Mouse (Mus musculus): ENCODE results near the gene Cma2.
"Not testable (repeated sequence)": the region's sequence is repeated elsewhere in the genome, so short reads cannot be mapped to it uniquely, and the experiment has no call there.

Cma2 gene

GRCm38 (mm10) chr14:55950346-55951030, at the start of gene Cma2:
TSS of gene Cma2 (plus strand) at chr14:55950980.
- DNase-seq (ENCODE audit: low spot score in 2 of 2), result no peak

- DNase-seq (ENCODE audit: low spot score in 2 of 2), result no peak
These were observed 45.3 kb upstream of the Cma2 start for GRCm38 (mm10) chr14:55905518-55905917.

DNA sequence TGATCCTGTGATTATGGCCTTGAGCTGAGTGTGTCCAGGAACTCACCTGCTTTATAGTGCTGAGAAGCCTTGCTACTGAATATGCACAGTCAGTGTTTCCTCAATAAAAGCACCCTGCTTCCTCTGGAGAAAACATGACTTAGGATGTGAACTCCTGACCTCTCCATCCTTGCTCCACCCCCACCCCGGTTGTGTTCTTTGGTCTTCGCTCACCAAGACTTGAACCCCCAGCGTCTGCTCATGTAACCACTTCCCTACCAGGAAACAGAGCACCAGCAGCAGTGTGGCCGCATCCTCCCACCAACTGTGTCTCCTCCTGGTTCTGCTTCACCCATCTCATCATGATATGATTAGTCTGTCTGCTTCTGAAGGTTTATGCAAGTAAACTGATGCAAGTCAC, 37.4 kb upstream of the Cma2 start:
- DNase-seq (ENCODE audit: low spot score in 2 of 2), result no peak

DNA sequence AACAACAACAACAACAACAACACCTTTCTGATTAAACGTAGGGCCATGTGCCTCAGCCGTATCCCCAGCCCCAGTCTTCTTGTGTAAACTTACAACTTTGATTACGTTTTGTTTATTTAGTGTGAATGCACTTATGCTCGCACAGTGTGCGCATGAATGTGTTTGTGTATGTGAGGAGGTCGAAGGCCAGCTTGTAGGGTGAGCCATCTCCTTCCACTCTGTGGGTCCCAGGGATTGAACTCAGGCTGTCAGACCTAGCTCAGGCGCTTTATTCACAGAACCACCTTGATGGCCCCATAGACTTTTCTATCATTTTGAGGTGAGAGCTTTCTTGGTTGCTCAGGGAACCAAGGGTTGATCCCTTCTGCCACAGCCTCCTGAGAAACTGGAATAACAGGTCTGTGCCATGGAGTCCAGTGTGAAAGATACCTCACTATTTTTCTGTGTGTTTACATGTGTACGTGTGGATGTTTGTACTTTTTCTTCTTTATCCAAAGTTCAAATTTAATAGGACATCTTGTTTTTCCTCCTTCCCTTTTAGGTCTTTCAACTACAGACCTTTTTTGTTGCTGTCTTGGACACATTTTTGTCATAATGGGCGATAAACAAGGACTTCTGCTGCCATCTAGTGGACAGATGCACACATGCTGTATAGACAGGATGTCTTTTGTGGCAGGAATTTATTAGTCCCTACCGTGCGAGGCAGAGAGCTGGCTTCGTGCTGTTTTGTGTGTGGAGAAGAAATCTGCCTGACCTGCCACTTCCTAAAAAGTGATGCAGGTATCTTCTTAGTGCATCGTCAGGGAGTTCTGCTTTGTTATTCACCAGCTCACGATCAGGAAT, 32.3 kb upstream of the Cma2 start:
- peak in 1 of 2 experiments; percentile 70 for DNase-seq (ENCODE audit: low spot score in 2 of 2)

DNA sequence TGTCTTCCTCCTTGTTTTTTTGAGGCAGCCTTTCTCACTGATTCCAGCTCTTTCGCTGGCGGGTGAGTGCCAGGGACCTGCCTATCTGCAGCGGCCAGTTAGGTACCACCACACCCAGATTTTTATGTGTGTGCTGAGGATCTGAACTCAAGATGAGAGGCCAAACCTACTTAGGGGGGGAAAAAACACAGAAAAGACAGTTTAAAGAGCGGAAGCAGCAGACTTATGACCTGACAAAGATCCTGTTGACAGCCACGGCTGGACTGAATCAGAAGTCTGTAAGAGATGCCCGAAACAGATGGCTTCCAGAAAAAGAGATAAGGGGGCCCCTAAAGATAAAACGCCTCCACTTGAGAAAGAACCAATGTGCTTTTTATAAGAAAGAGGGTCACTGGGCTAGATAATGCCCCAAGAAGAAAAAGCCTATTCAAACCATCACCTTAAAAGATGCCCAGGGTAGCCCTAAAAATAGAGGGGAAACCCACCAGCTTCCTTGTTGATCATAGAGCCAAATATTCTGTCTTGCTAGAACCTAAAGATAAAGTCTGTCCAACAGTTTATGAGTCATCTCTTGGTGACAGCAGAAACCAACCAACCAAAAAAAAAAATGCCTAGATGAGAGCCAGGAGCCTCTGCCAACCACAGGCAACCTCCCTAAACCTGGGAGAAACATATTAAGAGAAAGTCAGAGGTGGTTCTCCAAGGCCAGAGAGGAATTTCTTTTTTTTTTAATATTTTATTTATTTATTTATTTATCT, 28.1 kb upstream of the Cma2 start:
- no peak for DNase-seq (ENCODE audit: low spot score in 2 of 2)

GRCm38 (mm10) chr14:55926847-55927246, 23.9 kb upstream of the Cma2 start:
- DNase-seq (ENCODE audit: low spot score in 2 of 2), result no peak

- DNase-seq (ENCODE audit: low spot score in 2 of 2), result no peak
These were observed 21.4 kb upstream of the Cma2 start for GRCm38 (mm10) chr14:55929263-55929997.

- no peak for DNase-seq (ENCODE audit: low spot score in 2 of 2)
These were observed 17.2 kb upstream of the Cma2 start for GRCm38 (mm10) chr14:55933586-55933985.

- no peak for DNase-seq (ENCODE audit: low spot score in 2 of 2)
These were observed 10.5 kb upstream of the Cma2 start for GRCm38 (mm10) chr14:55940070-55940800.

GRCm38 (mm10) chr14:55943601-55944000, 7.2 kb upstream of the Cma2 start:
- DNase-seq (ENCODE audit: low spot score in 2 of 2), result no peak

DNA sequence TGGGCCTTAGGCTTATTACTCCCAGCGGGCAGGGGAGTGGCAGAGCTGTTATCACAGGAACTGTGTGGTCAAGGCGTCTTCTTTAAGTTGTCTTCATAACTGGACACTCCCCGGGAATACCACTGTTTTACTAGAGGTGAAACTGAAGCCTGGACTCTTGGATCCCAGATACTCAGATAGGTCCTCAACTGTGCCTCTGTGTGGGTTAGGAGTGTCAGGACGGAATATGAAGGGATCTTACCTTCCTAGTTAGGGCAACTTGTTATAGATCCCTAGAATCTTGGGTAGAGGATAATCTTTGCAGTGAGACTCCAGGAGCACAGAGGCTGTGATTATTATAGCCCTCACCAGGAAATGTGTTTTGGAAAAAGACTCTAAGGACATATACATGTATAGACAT, 6.2 kb upstream of the Cma2 start, which contains the start of gene Cma1:
Gene Cma1 (minus strand): TSS at position 101 of the 400 bp plus-strand sequence.
- DNase-seq (ENCODE audit: low spot score in 2 of 2), result no peak

DNA sequence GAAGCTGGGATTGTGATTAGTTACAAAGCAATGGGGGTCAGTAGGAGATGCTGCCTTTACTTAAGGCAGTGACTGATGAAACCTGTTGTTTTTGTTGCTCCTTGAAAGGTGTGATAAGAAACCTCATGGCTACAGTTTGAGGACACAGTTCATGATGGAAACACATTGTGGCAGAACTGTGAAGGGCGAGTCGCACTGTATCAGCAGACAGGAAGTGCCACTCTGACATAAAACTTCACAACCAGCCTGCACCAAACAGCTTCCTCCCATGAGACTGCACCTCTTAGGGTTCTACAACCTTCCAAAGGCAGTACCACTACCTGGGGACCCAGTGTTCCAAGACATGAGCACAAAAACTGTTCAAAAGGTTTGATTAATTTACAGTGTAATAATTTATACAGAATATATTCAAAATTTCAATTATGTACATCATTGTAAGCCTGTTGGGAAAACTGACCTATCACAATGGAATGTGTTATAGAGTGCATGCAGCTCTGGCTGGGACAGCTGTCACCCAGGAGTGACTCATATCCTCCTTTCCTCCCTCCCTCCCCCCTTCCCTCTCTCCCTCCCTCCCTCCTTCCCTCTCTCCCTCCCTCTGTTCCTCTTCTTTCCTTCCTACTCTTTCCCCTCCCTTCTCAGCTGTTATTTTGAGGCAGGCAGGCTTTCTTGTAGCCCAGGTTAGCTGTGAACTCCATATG, 4.4 kb upstream of the Cma2 start:
- no peak for DNase-seq (ENCODE audit: low spot score in 2 of 2)

GRCm38 (mm10) chr14:55963263-55963662, 12.5 kb downstream of the Cma2 start:
- DNase-seq (ENCODE audit: low spot score in 2 of 2), result no peak

- DNase-seq (ENCODE audit: low spot score in 2 of 2), result not testable (repeated sequence)
These were observed 13.1 kb downstream of the Cma2 start for GRCm38 (mm10) chr14:55963900-55964299.

GRCm38 (mm10) chr14:55987464-55987863, 36.7 kb downstream of the Cma2 start:
- DNase-seq (ENCODE audit: low spot score in 2 of 2), result not testable (repeated sequence)

GRCm38 (mm10) chr14:56013147-56013546, 62.4 kb downstream of the Cma2 start:
- no peak for DNase-seq (ENCODE audit: low spot score in 2 of 2)

DNA sequence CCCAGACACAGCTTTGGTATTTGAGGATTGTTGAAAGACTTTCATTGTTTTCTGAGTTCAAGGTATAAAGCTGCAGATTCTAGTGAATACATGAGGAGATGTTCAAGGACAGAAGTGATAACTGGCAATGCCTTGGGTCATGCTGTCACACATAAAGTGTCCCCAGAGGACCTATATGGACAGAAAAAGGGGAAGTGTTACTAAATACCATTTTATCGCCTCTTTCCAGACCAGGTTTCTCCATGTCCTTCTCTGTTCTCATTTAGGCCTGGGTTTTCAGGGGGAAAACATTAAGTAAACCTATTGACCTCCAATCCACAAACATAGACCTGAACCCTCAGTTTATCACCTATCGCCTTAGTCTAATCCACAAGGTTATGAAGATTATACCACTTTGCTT, 63.1 kb downstream of the Cma2 start:
- no peak for DNase-seq (ENCODE audit: low spot score in 2 of 2)

DNA sequence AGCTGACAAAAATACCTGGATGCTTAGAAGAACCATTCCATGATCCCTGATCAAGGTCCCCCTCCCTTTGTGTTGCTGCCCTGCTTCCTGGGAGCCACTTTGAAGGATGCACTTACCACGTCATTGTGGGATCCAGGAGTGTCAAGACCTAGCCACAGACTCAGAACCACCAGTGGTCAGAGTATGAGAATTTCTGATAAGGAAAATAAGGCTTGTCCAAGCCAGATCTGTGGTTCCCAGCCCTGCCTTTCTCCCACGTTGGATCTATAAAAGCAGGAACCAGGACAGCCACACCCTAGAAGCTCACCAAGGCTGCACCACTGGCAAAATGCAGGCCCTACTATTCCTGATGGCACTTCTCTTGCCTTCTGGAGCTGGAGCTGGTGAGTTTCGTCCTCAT, 66.9 kb downstream of the Cma2 start, which contains the start of gene Mcpt1:
Gene Mcpt1 (plus strand): TSS at position 301 of the 400 bp plus-strand sequence.
- DNase-seq (ENCODE audit: low spot score in 2 of 2), result not testable (repeated sequence)

- no peak for DNase-seq (ENCODE audit: low spot score in 2 of 2)
These were observed 68.7 kb downstream of the Cma2 start for GRCm38 (mm10) chr14:56019446-56019845.

GRCm38 (mm10) chr14:56021305-56021704, 70.5 kb downstream of the Cma2 start:
- DNase-seq (ENCODE audit: low spot score in 2 of 2), result not testable (repeated sequence)
